Mouse (Mus musculus): ENCODE measurements at regions not wholly inside any gene's neighbourhood (a gene's known extent, or its start where the extent isn't known, plus 50 kb on each side); places are given as distances from the start of the nearest gene placed in this dataset.

GRCm38 (mm10) chr4:22066785-22067433 is 135.8 kb downstream of the Faxc start:
- no peak for TF ChIP-seq EP300 (optimal IDR thresholded peaks at IDR 0.05)
- TF ChIP-seq CTCF (IDR thresholded peaks at IDR 0.05; ENCODE audit: low read depth), result no peak
